Mouse (Mus musculus) cerebellum, adult 2 months (tissue): ENCODE measurements around the gene Atox1. TPM values are rescaled to one million over a fixed set of nuclear protein-coding genes. Genes with fewer than 3 reads are reported as not detected.

ENCODE experiments used
- DNase-seq, 2 experiments: peaks; one replicate each; pipeline ENCODE4 v3.0.0; 2021
- H3K27ac ChIP-seq: fragments of 200-500 bp; 2 replicates; pipeline ENCODE4 v1.5.1; 2012; ENCODE audit warnings: low read length, control low read depth, inconsistent platforms; ENCODE audit not compliant: insufficient read depth
- H3K27me3 ChIP-seq: fragments of 200-500 bp; 2 replicates; pipeline ENCODE4 v1.6.1; 2012; ENCODE audit warnings: inconsistent platforms, mild to moderate bottlenecking, low read length, moderate library complexity; ENCODE audit not compliant: control insufficient read depth, insufficient read depth
- H3K4me1 ChIP-seq: fragments of 200-500 bp; 2 replicates; pipeline ENCODE4 v1.6.1; 2011; ENCODE audit warnings: low read length; ENCODE audit not compliant: control insufficient read depth, insufficient read depth
- H3K4me3 ChIP-seq: fragments of 200-500 bp; replicated peaks from 2 replicates; pipeline ENCODE3; 2011; ENCODE audit warnings: mild to moderate bottlenecking, low read depth, low read length, control low read depth; ENCODE audit not compliant: insufficient read depth
- CTCF ChIP-seq: fragments of 200-500 bp; IDR thresholded peaks from 2 replicates; pipeline ENCODE4 v1.5.1; 2011; ENCODE audit warnings: low read depth, mild to moderate bottlenecking, control low read depth, low read length, moderate library complexity, borderline replicate concordance; ENCODE audit not compliant: insufficient read depth
- POLR2A ChIP-seq: fragments of 200-500 bp; IDR thresholded peaks from 2 replicates; pipeline ENCODE4 v1.6.1; 2011; ENCODE audit warnings: low read length, control low read depth, borderline replicate concordance; ENCODE audit not compliant: insufficient read depth
- WGBS: fragments of 180-500 bp; shearing (Covaris S2); methylation state at CpG from one replicate; pipeline ENCODE4 v1.1.7; 2018; 5-methylcytosine and 5-hydroxymethylcytosine counted together
- polyA plus RNA-seq: library from polyadenylated mRNA; depleted of rRNA; stranded (reverse); fragments of >200 nt; gene quantifications from 2 replicates; pipeline ENCODE4 v1.2.3, GENCODE M21; 2012; rRNA removed

The Atox1 gene
- polyA plus RNA-seq: 203 and 218 TPM in 2 replicates

DNA sequence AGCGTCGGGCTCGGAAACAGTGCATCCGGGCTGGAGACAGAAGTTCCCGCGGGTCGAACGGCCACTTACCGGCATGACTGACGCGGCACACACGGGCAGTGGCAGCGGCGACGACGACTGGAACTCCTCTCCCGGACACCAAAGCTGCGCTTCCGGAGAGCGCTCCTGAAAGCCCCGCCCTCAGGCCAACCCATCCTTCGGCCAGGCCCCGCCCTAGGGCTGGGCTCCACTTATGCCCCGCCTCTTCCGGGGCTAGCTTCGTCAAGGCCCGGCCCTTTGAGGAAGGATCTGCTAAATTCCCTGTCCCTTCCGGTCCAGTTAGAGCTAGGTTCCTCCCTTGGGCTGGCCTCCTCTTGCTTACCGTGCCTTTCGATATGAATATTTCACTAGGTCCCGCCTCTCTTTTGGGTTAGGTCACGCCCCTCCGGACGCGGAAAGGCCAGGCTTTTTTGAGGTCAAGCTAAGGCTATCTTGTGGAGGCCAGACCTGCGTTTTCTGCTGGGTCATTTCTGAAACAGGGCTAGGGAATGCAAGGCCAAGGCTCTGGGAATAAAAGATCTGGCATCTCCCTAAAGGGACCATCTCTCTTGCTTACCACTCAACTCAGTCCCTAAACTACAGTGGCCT, at the start of gene Atox1:
Gene Atox1, minus strand, starts transcription at position 221 of the 627 bp plus-strand sequence.
- Histone ChIP-seq H3K4me1 (no peaks in the 10 kb centered on the region), H3K27ac (peak within 1 kb of the TSS; percentile 44), H3K27me3 (no peaks in the 10 kb centered on the region), H3K4me3 (peak within 1 kb of the TSS; percentile 76)
- WGBS: under 1% methylated on average over 36 of the region's 36 CpGs
- peak; percentile 63 for TF ChIP-seq POLR2A
- no peak for TF ChIP-seq CTCF
- DNase-seq: peak; percentile 92 to 95

DNA sequence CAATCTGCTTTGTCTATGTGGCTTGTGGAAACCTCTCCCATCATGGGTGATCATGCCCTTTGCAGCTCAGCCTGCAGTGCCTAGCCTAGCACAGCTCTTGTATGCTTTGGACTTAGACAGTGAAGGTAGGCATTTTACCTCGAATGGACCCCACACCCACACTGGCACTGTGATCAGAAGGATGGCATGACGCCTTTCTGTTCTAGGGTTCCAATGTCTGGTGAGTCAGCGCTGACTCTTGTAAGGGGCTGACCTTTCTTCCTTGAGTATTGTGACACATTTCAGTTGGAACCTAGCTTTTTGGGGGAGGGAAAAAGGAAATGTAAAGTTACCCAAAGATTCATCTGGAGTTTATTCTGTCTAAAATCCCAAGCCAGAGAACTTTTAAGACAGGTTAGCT, 44.4 kb upstream of the Atox1 start:
- no peaks in the 10 kb centered on the region for H3K27me3 ChIP-seq
- TF ChIP-seq CTCF (no peak), POLR2A (no peak)
- no peak for DNase-seq
- 87% methylated on average over 3 of the region's 3 CpGs for WGBS
- H3K27ac ChIP-seq: no peak overlapping the region
- no peaks in the 10 kb centered on the region for H3K4me1 ChIP-seq
- no peak overlapping the region for H3K4me3 ChIP-seq

DNA sequence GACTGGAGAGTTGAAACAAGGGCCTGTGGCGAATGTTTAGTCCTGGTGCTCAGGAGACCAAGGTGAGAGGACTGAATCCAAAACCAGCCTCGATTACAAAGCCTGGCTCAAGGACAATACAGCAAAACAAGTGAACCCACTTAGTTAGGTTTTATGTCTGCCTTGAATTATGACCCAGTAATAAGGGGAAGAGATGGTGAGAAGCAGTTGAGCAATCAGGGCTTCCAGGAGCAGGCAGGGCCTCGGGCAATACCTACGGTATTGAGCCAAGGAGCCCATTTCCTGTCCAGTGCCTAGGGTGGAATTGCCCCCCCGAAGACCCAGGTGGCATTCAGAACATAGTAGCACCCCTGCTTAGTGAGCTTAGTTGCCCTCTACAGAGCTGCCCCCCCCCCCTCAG, 41.8 kb upstream of the Atox1 start:
- H3K27ac ChIP-seq: no peak overlapping the region
- H3K4me1 ChIP-seq: no peaks in the 10 kb centered on the region
- DNase-seq: no peak
- H3K27me3 ChIP-seq: no peaks in the 10 kb centered on the region
- H3K4me3 ChIP-seq: no peak overlapping the region
- no peak for TF ChIP-seq CTCF
- no peak for TF ChIP-seq POLR2A
- 66% methylated on average over 5 of the region's 5 CpGs for WGBS

DNA sequence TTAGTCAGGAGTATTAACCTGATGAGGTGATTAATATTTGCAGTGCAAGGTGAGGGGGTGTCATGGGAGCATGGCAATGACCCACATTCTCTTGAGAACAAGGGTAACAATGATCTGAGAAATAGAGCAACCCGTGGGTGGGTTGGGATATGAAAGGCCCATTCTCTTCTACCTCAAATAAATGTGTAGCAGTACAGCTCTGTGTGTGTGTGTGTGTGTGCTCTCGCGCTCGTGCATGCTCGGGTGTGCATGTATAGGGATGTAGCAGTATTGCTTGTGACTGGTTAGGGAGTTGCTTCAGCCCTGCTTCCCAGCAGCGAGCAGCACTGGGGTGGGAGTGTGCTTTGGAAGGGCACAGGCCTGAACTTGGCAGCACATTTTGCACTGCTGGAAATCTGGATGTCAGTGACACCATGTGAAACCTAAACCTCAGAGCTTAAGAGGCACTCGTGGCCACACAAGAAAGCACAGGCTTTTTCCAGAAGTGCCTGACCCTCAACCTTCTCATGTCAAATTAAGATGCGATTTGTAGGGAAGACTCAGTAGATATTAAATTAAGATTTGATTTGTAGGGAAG, 41.0 kb upstream of the Atox1 start:
- H3K4me1 ChIP-seq: no peaks in the 10 kb centered on the region
- no peak overlapping the region for H3K4me3 ChIP-seq
- WGBS: 63% methylated on average over 8 of the region's 8 CpGs
- no peak for DNase-seq
- TF ChIP-seq POLR2A: no peak
- no peak for TF ChIP-seq CTCF
- no peak overlapping the region for H3K27ac ChIP-seq
- no peaks in the 10 kb centered on the region for H3K27me3 ChIP-seq

DNA sequence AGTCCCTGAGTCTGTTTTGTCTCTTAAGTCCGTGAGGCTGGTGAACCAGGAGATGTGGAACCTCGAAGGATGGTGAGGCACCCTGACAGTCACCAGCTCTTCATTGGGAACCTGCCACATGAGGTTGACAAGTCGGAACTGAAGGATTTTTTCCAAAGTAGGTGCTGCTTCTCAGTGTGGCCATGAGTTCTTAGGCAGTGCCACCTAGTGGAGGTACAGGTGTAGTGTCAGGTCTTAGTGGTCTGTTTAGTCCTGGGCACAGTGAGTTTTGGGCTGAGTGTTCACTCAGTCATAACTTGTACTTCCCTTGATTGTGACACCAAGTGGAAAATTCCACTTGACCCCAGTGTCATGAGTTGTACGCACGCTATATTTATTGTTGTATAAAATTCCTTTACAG, 36.8 kb upstream of the Atox1 start:
- DNase-seq: peak; percentile 36 to 39
- H3K27me3 ChIP-seq: no peaks in the 10 kb centered on the region
- H3K4me1 ChIP-seq: no peaks in the 10 kb centered on the region
- 50% methylated on average over 5 of the region's 5 CpGs for WGBS
- H3K27ac ChIP-seq: no peak overlapping the region
- peak; percentile 79 for TF ChIP-seq CTCF
- TF ChIP-seq POLR2A: no peak
- H3K4me3 ChIP-seq: no peak overlapping the region

DNA sequence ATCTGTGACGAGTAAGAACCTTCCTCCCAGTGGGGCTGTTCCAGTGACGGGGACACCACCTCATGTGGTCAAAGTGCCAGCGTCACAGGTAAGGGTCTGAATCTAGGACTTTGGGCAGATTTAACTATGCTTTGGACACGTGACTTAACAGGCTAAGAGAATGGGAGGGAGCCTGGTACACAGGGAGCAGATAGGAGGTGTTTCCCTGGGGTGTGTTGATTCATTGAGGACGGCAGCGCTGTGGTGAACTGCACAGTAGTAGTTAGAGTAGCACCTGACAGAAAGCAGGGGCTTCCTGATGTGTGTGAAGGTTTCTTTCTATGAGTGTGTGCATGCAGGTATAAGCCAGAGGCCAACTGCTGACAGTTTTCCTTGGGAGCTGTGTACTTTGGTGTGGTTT, 35.1 kb upstream of the Atox1 start:
- no peak for DNase-seq
- Histone ChIP-seq H3K27me3 (no peaks in the 10 kb centered on the region), H3K4me3 (no peak overlapping the region), H3K4me1 (no peaks in the 10 kb centered on the region), H3K27ac (no peak overlapping the region)
- 85% methylated on average over 6 of the region's 6 CpGs for WGBS
- TF ChIP-seq POLR2A: no peak
- no peak for TF ChIP-seq CTCF

DNA sequence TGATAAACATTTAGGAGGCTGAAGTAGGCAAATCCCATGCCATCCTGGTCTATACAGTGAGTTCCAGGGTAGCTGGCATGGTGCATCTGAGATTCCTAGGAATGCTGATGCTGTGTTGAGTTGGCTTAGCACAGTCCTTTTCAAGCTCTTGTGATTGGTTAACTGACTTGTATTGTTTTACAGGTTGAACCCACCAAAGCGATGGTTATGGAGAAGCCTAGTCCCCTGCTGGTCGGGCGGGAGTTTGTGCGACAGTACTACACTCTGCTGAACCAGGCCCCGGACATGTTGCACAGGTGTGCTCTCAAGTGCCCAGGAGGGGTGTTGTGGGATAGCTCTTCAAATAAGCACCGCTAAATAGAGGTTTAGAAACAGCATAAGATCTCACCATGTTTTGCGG, 24.4 kb upstream of the Atox1 start:
- H3K27me3 ChIP-seq: no peaks in the 10 kb centered on the region
- H3K27ac ChIP-seq: no peak overlapping the region
- no peak for TF ChIP-seq POLR2A
- TF ChIP-seq CTCF: no peak
- no peak for DNase-seq
- no peak overlapping the region for H3K4me3 ChIP-seq
- WGBS: 98% methylated on average over 7 of the region's 7 CpGs
- no peaks in the 10 kb centered on the region for H3K4me1 ChIP-seq

DNA sequence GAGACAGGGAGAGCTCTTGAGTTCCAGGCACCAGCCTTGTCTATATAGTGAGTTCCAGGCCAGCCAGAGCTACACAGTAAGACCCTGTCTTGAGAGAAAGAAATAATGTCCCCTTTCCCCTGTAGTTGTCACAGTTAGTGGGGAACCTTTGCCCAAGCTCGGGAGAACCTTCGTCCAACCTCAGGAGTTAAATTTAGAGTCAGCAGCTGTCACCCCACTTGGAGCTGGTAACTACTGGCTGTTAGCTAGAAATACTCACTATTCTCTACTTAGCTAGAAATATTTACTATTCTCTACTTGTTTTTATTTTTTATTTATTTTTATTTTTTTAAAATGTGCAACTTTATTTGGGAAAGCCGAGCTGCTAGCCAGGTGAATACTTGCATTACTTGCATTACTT, 12.2 kb upstream of the Atox1 start:
- 42% methylated on average over 3 of the region's 3 CpGs for WGBS
- Histone ChIP-seq H3K27me3 (no peaks in the 10 kb centered on the region), H3K27ac (no peak overlapping the region), H3K4me1 (peaks cover 3% of the 10 kb centered on the region; the same call in 1 of the 2 replicates), H3K4me3 (no peak overlapping the region)
- no peak for TF ChIP-seq CTCF
- no peak for TF ChIP-seq POLR2A
- no peak for DNase-seq
